Mouse (Mus musculus) heart, embryonic 12.5 days (tissue): Measurements from ENCODE around the gene Fibcd1. TPM values are rescaled to one million over a fixed set of nuclear protein-coding genes. Genes with fewer than 3 reads are reported as not detected.

Experiments used
- ATAC-seq: fragments of 200-750 bp; cut with Nextera tagmentation; 2 replicates; pipeline ENCODE4 v1.8.0; 2017; ENCODE audit warnings: moderate TSS enrichment, moderate library complexity; ENCODE audit not compliant: insufficient number of reproducible peaks, low FRiP score
- H3K27ac ChIP-seq: fragments of 300-500 bp; sonication (generic); 2 replicates; pipeline ENCODE4 v1.5.1; 2016; ENCODE audit warnings: mild to moderate bottlenecking, moderate library complexity; ENCODE audit not compliant: poor library complexity, severe bottlenecking
- H3K27me3 ChIP-seq: fragments of 300-500 bp; sonication (generic); replicated peaks from 2 replicates; pipeline ENCODE4 v1.6.1; 2016; ENCODE audit warnings: mild to moderate bottlenecking, moderate library complexity
- H3K36me3 ChIP-seq: fragments of 300-500 bp; sonication (generic); 2 replicates; pipeline ENCODE4 v1.6.1; 2016; ENCODE audit warnings: mild to moderate bottlenecking, moderate library complexity
- H3K4me1 ChIP-seq: fragments of 300-500 bp; sonication (generic); replicated peaks from 2 replicates; pipeline ENCODE4 v1.6.1; 2016; ENCODE audit warnings: mild to moderate bottlenecking
- H3K4me2 ChIP-seq: fragments of 300-500 bp; sonication (generic); 2 replicates; pipeline ENCODE4 v1.6.1; 2016; ENCODE audit warnings: mild to moderate bottlenecking, moderate library complexity
- H3K4me3 ChIP-seq: fragments of 300-500 bp; sonication (generic); 2 replicates; pipeline ENCODE4 v1.5.1; 2016; ENCODE audit warnings: mild to moderate bottlenecking
- H3K9ac ChIP-seq: fragments of 300-500 bp; sonication (generic); 2 replicates; pipeline ENCODE4 v1.6.1; 2016; ENCODE audit warnings: mild to moderate bottlenecking, moderate library complexity
- H3K9me3 ChIP-seq: fragments of 300-500 bp; sonication (generic); replicated peaks from 2 replicates; pipeline ENCODE4 v1.6.1; 2016; ENCODE audit warnings: mild to moderate bottlenecking, moderate library complexity
- WGBS: fragments of 180-500 bp; shearing (Covaris S2); methylation state at CpG from one replicate; pipeline ENCODE4 v1.1.7; 2016; 5-methylcytosine and 5-hydroxymethylcytosine counted together
- polyA plus RNA-seq: library from polyadenylated mRNA; unstranded; fragments of >200 nt; fragmentation: Nextera tagmentation; extraction: Ambion mirVana; gene quantifications from 2 replicates; pipeline ENCODE4 v1.2.1, GENCODE M21; 2016

The Fibcd1 gene
- polyA plus RNA-seq, 1 experiment from 2014 or later, result 0.08 TPM

- H3K27me3 ChIP-seq, result peaks cover 53% of the 10 kb centered on the region
- H3K4me3 ChIP-seq, result no peak overlapping the region
- H3K9me3 ChIP-seq, result no peaks in the 10 kb centered on the region
- no peak overlapping the region for H3K27ac ChIP-seq
- peaks cover 16% of the 10 kb centered on the region for H3K4me1 ChIP-seq
- no peak overlapping the region for H3K4me2 ChIP-seq
- 72% methylated on average over 6 of the region's 6 CpGs for WGBS
- no peak for ATAC-seq
- no peak overlapping the region for H3K9ac ChIP-seq
- H3K36me3 ChIP-seq, result no peaks in the 10 kb centered on the region
Observed at GRCm38 (mm10) chr2:31857180-31857579, 11.4 kb upstream of the Fibcd1 start.

GRCm38 (mm10) chr2:31855991-31856390 lies 10.2 kb upstream of the Fibcd1 start:
- WGBS, result 82% methylated on average over 8 of the region's 8 CpGs
- Histone ChIP-seq H3K4me2 (no peak overlapping the region), H3K4me3 (no peak overlapping the region), H3K9ac (no peak overlapping the region), H3K27me3 (peaks cover 56% of the 10 kb centered on the region), H3K36me3 (no peaks in the 10 kb centered on the region), H3K4me1 (peaks cover 16% of the 10 kb centered on the region), H3K27ac (no peak overlapping the region), H3K9me3 (no peaks in the 10 kb centered on the region)
- no peak for ATAC-seq

GRCm38 (mm10) chr2:31850141-31850540 lies 4.3 kb upstream of the Fibcd1 start:
- Histone ChIP-seq H3K4me1 (peaks cover 35% of the 10 kb centered on the region), H3K9me3 (no peaks in the 10 kb centered on the region), H3K9ac (no peak overlapping the region), H3K4me3 (no peak overlapping the region), H3K36me3 (no peaks in the 10 kb centered on the region), H3K4me2 (no peak overlapping the region), H3K27me3 (peaks cover 46% of the 10 kb centered on the region), H3K27ac (no peak overlapping the region)
- 65% methylated on average over 12 of the region's 12 CpGs for WGBS
- no peak for ATAC-seq

GRCm38 (mm10) chr2:31847908-31848307 lies 2.1 kb upstream of the Fibcd1 start:
- Histone ChIP-seq H3K9ac (no peak overlapping the region), H3K4me2 (no peak overlapping the region), H3K9me3 (no peaks in the 10 kb centered on the region), H3K27ac (no peak overlapping the region), H3K4me3 (no peak overlapping the region), H3K36me3 (no peaks in the 10 kb centered on the region), H3K4me1 (peaks cover 32% of the 10 kb centered on the region), H3K27me3 (peaks cover 62% of the 10 kb centered on the region)
- ATAC-seq, result no peak
- 7% methylated on average over 6 of the region's 6 CpGs for WGBS

GRCm38 (mm10) chr2:31846692-31847660 lies 1.2 kb upstream of the Fibcd1 start:
- Histone ChIP-seq H3K4me2 (peak overlapping the region; percentile 83), H3K36me3 (no peaks in the 10 kb centered on the region), H3K4me3 (peak overlapping the region; percentile 52), H3K27ac (no peak overlapping the region), H3K4me1 (peaks cover 32% of the 10 kb centered on the region), H3K27me3 (peaks cover 65% of the 10 kb centered on the region), H3K9me3 (no peaks in the 10 kb centered on the region), H3K9ac (peak overlapping the region; percentile 54)
- 3% methylated on average over 35 of the region's 35 CpGs for WGBS
- no peak for ATAC-seq

GRCm38 (mm10) chr2:31845512-31845895 lies 301 bp downstream of the Fibcd1 start:
- 2% methylated on average over 26 of the region's 26 CpGs for WGBS
- H3K4me2 ChIP-seq, result peak overlapping the region; percentile 83
- no peaks in the 10 kb centered on the region for H3K36me3 ChIP-seq
- H3K27ac ChIP-seq, result no peak overlapping the region
- H3K9ac ChIP-seq, result peak overlapping the region; percentile 54
- peaks cover 76% of the 10 kb centered on the region for H3K27me3 ChIP-seq
- H3K4me1 ChIP-seq, result peaks cover 32% of the 10 kb centered on the region
- H3K9me3 ChIP-seq, result no peaks in the 10 kb centered on the region
- peak overlapping the region; percentile 52 for H3K4me3 ChIP-seq
- no peak; the same call in 1 of the 2 replicates for ATAC-seq

- no peaks in the 10 kb centered on the region for H3K36me3 ChIP-seq
- H3K4me2 ChIP-seq, result no peak overlapping the region
- H3K27me3 ChIP-seq, result peaks cover 84% of the 10 kb centered on the region
- H3K4me1 ChIP-seq, result peaks cover 32% of the 10 kb centered on the region
- WGBS, result 7% methylated on average over 10 of the region's 10 CpGs
- no peak overlapping the region for H3K27ac ChIP-seq
- peak overlapping the region; percentile 52; the same call in 1 of the 2 replicates for H3K4me3 ChIP-seq
- H3K9ac ChIP-seq, result no peak overlapping the region
- no peak for ATAC-seq
- no peaks in the 10 kb centered on the region for H3K9me3 ChIP-seq
Observed at GRCm38 (mm10) chr2:31844729-31845136, 1.1 kb downstream of the Fibcd1 start.

GRCm38 (mm10) chr2:31838868-31839267 lies 6.9 kb downstream of the Fibcd1 start:
- no peak for ATAC-seq
- H3K9ac ChIP-seq, result no peak overlapping the region
- no peaks in the 10 kb centered on the region for H3K36me3 ChIP-seq
- 52% methylated on average over 1 of the region's 1 CpGs for WGBS
- H3K9me3 ChIP-seq, result no peaks in the 10 kb centered on the region
- H3K27ac ChIP-seq, result no peak overlapping the region
- peaks cover 95% of the 10 kb centered on the region for H3K27me3 ChIP-seq
- 0 out of 2 replicates have a peak, but pooled peaks cover 2% of the 10 kb centered on the region for H3K4me1 ChIP-seq
- no peak overlapping the region for H3K4me2 ChIP-seq
- H3K4me3 ChIP-seq, result no peak overlapping the region

GRCm38 (mm10) chr2:31836985-31837384 lies 8.8 kb downstream of the Fibcd1 start:
- 28% methylated on average over 6 of the region's 6 CpGs for WGBS
- no peak overlapping the region for H3K4me2 ChIP-seq

GRCm38 (mm10) chr2:31836091-31836490 lies 9.7 kb downstream of the Fibcd1 start:
- ATAC-seq, result no peak
- Histone ChIP-seq H3K27ac (no peak overlapping the region), H3K9me3 (no peaks in the 10 kb centered on the region), H3K4me1 (0 out of 2 replicates have a peak, but pooled peaks cover 2% of the 10 kb centered on the region), H3K4me3 (no peak overlapping the region), H3K9ac (no peak overlapping the region), H3K36me3 (no peaks in the 10 kb centered on the region), H3K4me2 (no peak overlapping the region), H3K27me3 (peaks cover 78% of the 10 kb centered on the region)
- WGBS, result 74% methylated on average over 10 of the region's 10 CpGs

More at GRCm38 (mm10) chr2:31836985-31837384, 8.8 kb downstream of the Fibcd1 start:
- Histone ChIP-seq H3K4me1 (0 out of 2 replicates have a peak, but pooled peaks cover 2% of the 10 kb centered on the region), H3K27ac (no peak overlapping the region), H3K9me3 (no peaks in the 10 kb centered on the region), H3K27me3 (peaks cover 87% of the 10 kb centered on the region), H3K9ac (no peak overlapping the region), H3K36me3 (no peaks in the 10 kb centered on the region), H3K4me3 (no peak overlapping the region)
- no peak for ATAC-seq

- Histone ChIP-seq H3K4me2 (no peak overlapping the region), H3K4me3 (no peak overlapping the region), H3K27ac (no peak overlapping the region), H3K9ac (no peak overlapping the region), H3K27me3 (peaks cover 43% of the 10 kb centered on the region), H3K36me3 (no peaks in the 10 kb centered on the region), H3K4me1 (peaks cover 12% of the 10 kb centered on the region), H3K9me3 (no peaks in the 10 kb centered on the region)
- ATAC-seq, result no peak
- WGBS, result 21% methylated on average over 4 of the region's 4 CpGs
Observed at GRCm38 (mm10) chr2:31828311-31828825, 17.4 kb downstream of the Fibcd1 start.
